Mouse (Mus musculus): ENCODE measurements at regions not wholly inside any gene's neighbourhood (a gene's known extent, or its start where the extent isn't known, plus 50 kb on each side); places are given as distances from the start of the nearest gene placed in this dataset.
"Not testable (repeated sequence)": the region's sequence is repeated elsewhere in the genome, so short reads cannot be mapped to it uniquely, and the experiment has no call there.

DNA sequence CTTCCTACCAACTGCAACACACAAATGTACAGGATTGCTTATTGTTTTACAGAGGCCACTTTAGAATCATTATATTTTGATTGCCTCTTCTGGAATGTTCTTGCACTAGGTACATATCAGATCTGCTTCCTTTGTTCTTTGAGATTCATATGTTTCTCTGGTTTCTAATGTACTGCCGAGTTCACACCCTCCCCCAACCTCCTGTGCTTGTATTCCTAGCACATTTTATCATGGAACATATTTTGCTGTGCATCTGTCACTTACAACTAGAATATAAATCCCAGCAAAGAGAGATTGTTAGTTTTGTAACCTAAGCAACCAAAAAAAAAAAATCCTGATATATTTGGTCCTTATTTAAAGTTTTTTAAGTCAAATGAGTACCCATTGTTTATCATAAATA lies 141.4 kb upstream of the Lrp1b start:
- DNase-seq (ENCODE audit: low spot score) = no peak

GRCm38 (mm10) chr2:42784065-42784464 lies 130.6 kb upstream of the Lrp1b start:
- peak; percentile 49 for DNase-seq (ENCODE audit: low spot score)

- DNase-seq (ENCODE audit: low spot score) = not testable (repeated sequence)
These were observed 87.1 kb upstream of the Lrp1b start for GRCm38 (mm10) chr2:42740513-42740912.
